Mouse (Mus musculus) testis, adult 2 months (tissue): ENCODE data around the gene Psmg3.

Experiments
- CTCF ChIP-seq: fragments of 200-500 bp; IDR thresholded peaks from 2 replicates; pipeline ENCODE4 v1.5.1; 2012; ENCODE audit warnings: low read depth, mild to moderate bottlenecking, inconsistent platforms, low read length, moderate library complexity; ENCODE audit not compliant: control insufficient read depth, insufficient read depth, insufficient replicate concordance
- POLR2A ChIP-seq: fragments of 200-500 bp; IDR thresholded peaks from 2 replicates; pipeline ENCODE4 v1.6.1; 2012; ENCODE audit warnings: low read depth, mild to moderate bottlenecking, inconsistent platforms, low read length, moderate library complexity; ENCODE audit not compliant: control insufficient read depth

- TF ChIP-seq CTCF (no peak), POLR2A (no peak)
Observed at GRCm38 (mm10) chr5:139781406-139781805, 45.3 kb downstream of the Psmg3 start.
